Mouse (Mus musculus): ENCODE measurements around the gene Mogat2. TPM values are rescaled to one million over a fixed set of nuclear protein-coding genes. Genes with fewer than 3 reads are reported as not detected.

Mogat2 gene
- total RNA-seq, 2 experiments from 2014 or later, result 1.7 to 3.0 TPM

DNA sequence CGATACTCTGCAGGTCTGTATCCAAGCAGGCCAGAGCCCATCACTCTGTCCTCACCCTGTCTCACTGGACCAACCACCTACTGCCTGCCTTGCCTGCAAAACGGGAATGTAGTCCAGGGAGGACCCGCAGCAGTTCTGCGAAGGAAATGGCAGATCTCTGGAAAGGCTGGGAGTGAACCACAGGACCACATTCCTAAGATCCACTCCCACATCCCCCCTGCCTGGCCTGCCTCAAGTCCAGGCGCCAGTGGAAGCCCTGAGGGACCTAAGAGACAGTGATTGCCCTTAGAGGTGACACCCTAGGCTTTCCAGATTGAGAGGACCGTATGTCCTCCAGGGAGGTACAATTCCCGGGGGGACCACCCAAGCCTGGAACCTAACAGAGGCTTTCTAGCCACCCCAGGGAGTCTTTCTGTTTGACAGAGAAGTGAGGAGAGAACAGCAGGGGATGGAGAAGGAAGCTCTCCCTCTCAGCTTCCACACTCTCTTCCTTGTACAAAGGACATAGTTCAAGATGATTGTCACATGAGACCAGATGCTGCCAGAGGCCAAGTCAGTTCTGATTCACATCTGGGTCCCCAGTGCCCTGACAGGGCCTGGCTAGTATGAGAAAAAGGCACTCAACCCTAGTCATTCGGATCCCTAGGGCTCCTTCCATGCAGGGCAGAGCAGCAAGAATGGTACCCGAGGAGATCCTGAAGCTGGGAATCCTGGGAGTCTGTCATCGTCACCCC lies 66.5 kb downstream of the Mogat2 start:
- no peak for ATAC-seq (replicated peaks; ENCODE audit: low FRiP score, poor library complexity, severe bottlenecking)

DNA sequence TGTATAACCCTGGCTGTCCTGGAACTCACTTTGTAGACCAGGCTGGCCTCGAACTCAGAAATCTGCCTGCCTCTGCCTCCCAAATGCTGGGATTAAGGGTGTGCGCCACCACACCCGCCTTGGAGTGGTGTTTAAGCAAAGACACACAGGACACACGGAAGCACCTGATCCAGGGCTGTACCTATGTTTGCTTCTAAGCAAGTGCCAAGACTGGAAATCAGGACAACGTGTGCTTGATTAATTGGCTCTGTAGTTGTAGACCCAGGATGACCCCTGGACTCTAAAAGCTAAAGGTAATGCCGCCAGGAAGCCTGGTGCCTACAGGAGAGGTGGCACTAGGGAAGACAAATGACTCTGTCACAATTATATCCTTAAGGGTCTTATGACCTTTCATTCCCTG lies 67.9 kb downstream of the Mogat2 start:
- ATAC-seq (replicated peaks; ENCODE audit: low FRiP score, poor library complexity, severe bottlenecking), result no peak

DNA sequence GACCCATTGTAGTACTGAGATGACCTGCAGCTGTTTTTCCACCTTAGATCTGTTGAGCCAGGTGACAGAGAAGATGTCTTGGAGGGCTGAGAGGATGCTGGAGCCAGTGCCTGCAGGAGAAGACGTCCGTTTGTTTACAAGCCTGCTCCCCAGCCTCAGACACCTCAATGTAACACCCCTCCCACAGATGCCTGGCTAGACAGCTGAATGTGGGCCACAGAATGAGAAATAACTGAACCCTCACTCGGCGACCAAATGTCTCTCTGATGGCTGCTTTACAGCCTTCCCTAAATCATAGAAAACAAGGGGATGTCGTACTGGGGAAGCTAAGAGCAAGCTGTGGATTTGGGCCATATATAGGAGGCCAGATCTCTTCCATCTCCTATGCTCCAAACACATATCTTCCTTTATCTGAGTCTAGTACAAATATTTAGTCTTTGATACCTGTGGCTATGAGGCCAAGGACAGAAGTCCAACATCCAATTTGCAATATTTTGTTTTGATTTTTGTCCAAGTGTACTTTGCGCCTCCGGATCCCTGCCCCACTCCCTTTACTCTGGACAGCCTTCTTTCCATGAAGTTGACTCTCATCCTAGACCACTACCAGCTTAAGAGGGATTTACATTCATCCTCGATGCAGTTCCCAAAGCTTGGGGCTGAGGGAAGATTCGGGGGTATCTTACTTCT lies 68.6 kb downstream of the Mogat2 start:
- no peak for ATAC-seq (replicated peaks; ENCODE audit: low FRiP score, poor library complexity, severe bottlenecking)

Other genes with a start within 250 kb of the Mogat2 start
- gene Uvrag, start 97.5 kb downstream of the Mogat2 start, total RNA-seq (2015; ENCODE audit: low replicate concordance), result 8.4 and 8.5 TPM in 2 replicates
- gene Uvrag, start 97.5 kb downstream of the Mogat2 start, total RNA-seq (2017; ENCODE audit: low replicate concordance), result 6.6 and 9.3 TPM in 2 replicates
- gene Dgat2, start 55.9 kb downstream of the Mogat2 start, total RNA-seq (2015; ENCODE audit: low replicate concordance), result 4.2 and 7.7 TPM in 2 replicates
- 5.3 and 7.1 TPM in 2 replicates for gene Dgat2, start 55.9 kb downstream of the Mogat2 start, total RNA-seq (2017; ENCODE audit: low replicate concordance)
- 0.19 TPM in 1 of 2 replicates, not detected in the other for gene Map6, start 28.8 kb upstream of the Mogat2 start, total RNA-seq (2015; ENCODE audit: low replicate concordance)
- gene Map6, start 28.8 kb upstream of the Mogat2 start, total RNA-seq (2017; ENCODE audit: low replicate concordance), result 0.34 TPM in 1 of 2 replicates, not detected in the other
- gene Serpinh1, start 114.6 kb upstream of the Mogat2 start, total RNA-seq (2015; ENCODE audit: low replicate concordance), result not detected in 2 replicates
- 0.09 and 2.4 TPM in 2 replicates for gene Serpinh1, start 114.6 kb upstream of the Mogat2 start, total RNA-seq (2017; ENCODE audit: low replicate concordance)
- gene Gdpd5, start 142.8 kb upstream of the Mogat2 start, total RNA-seq (2015; ENCODE audit: low replicate concordance), result not detected in 2 replicates
- 0.28 TPM in 1 of 2 replicates, not detected in the other for gene Gdpd5, start 142.8 kb upstream of the Mogat2 start, total RNA-seq (2017; ENCODE audit: low replicate concordance)
- 1.9 TPM in 1 of 2 replicates, not detected in the other for gene Klhl35, start 227.4 kb upstream of the Mogat2 start, total RNA-seq (2015; ENCODE audit: low replicate concordance)
- not detected in 2 replicates for gene Klhl35, start 227.4 kb upstream of the Mogat2 start, total RNA-seq (2017; ENCODE audit: low replicate concordance)
- 292 and 308 TPM in 2 replicates for gene Rps3, start 245.1 kb upstream of the Mogat2 start, total RNA-seq (2015; ENCODE audit: low replicate concordance)
- 237 and 436 TPM in 2 replicates for gene Rps3, start 245.1 kb upstream of the Mogat2 start, total RNA-seq (2017; ENCODE audit: low replicate concordance)

Measured in erythroblast, adult 5-6 weeks (primary cell).